Comparison of ENCODE assay signal across 28 mouse cellular contexts in genomic region chr2:103554041-103554440, GRCm38 (mm10). TPM values are rescaled to one million over a fixed set of nuclear protein-coding genes. Genes with fewer than 3 reads are reported as not detected.
DNase-seq lines count a peak whose midpoint lies in the region; ATAC-seq lines count a peak whose summit lies in the region.
"Had no signal": no experiment of that assay in that cellular context is flagged by ENCODE, and none has a peak within 500 bp of the region (broad histone marks: within the 10 kb centered on the region; RNA-seq: fewer than 3 reads in every experiment).

No protein-coding gene starts in this region.

- no peaks in the 10 kb centered on the region for H3K27me3 ChIP-seq in kidney, embryonic 16.5 days (ENCODE audit: insufficient read depth, low read length)
- H3K27me3 ChIP-seq: CH12.LX; embryonic facial prominence, embryonic 12.5 days; embryonic facial prominence, embryonic 15.5 days; heart, embryonic 12.5 days; heart, embryonic 15.5 days; hindbrain, embryonic 13.5 days had no signal

- no peak for DNase-seq in kidney, adult 9 months
- DNase-seq in kidney, postnatal 4 days: peak; percentile 15 to 45
- DNase-seq in kidney, adult 18-20 months: no peak
- peak; percentile 39 for DNase-seq in R1 (ENCODE audit: low read depth, low spot score)
- no peak for DNase-seq in cerebellum, adult 9-11 months
- DNase-seq: adrenal gland, postnatal 10 days; adrenal gland, postnatal 36 days; B cell, adult 2 months; cerebellum, adult 18-20 months; cerebellum, adult 9-10 months; cerebellum, postnatal 25 days; forebrain, postnatal 0 days; gastrocnemius, adult 2 months; gastrocnemius, postnatal 14 days; heart, adult 11 months; heart, postnatal 10 days; heart, postnatal 36 days had no signal

- no peak overlapping the region for H3K27ac ChIP-seq in kidney, embryonic 16.5 days (ENCODE audit: low read length)
- H3K27ac ChIP-seq: embryonic facial prominence, embryonic 12.5 days; embryonic facial prominence, embryonic 15.5 days; gastrocnemius, adult 2 months; heart, embryonic 15.5 days; hindbrain, embryonic 10.5 days; hindbrain, embryonic 13.5 days had no signal

- 0 out of 2 replicates have a peak, but pooled peaks have one; percentile 19 for ATAC-seq in kidney, embryonic 16.5 days (ENCODE audit: low FRiP score, low TSS enrichment)
- ATAC-seq: forebrain, embryonic 14.5 days; forebrain, postnatal 0 days; hindbrain, embryonic 16.5 days had no signal

- no peak overlapping the region for H3K4me3 ChIP-seq in kidney, embryonic 16.5 days (ENCODE audit: low read length)
- H3K4me3 ChIP-seq: embryonic facial prominence, embryonic 12.5 days; embryonic facial prominence, embryonic 15.5 days; gastrocnemius, adult 2 months; heart, embryonic 12.5 days; heart, embryonic 15.5 days; hindbrain, embryonic 10.5 days; hindbrain, embryonic 13.5 days had no signal

- no peaks in the 10 kb centered on the region for H3K9me3 ChIP-seq in kidney, embryonic 16.5 days (ENCODE audit: low read length)
- H3K9me3 ChIP-seq: embryonic facial prominence, embryonic 12.5 days; embryonic facial prominence, embryonic 15.5 days; G1E; heart, embryonic 12.5 days; heart, embryonic 15.5 days; hindbrain, embryonic 10.5 days; hindbrain, embryonic 13.5 days had no signal

- WGBS in kidney, embryonic 16.5 days: 58% methylated on average over 2 of the region's 2 CpGs

- no peak overlapping the region for H3K9ac ChIP-seq in kidney, embryonic 16.5 days (replicated peaks; ENCODE audit: low read length)
- H3K9ac ChIP-seq: embryonic facial prominence, embryonic 12.5 days; embryonic facial prominence, embryonic 15.5 days; forebrain, postnatal 0 days; heart, embryonic 12.5 days; heart, embryonic 15.5 days; hindbrain, embryonic 13.5 days had no signal

- no peak overlapping the region for H3K4me2 ChIP-seq in kidney, embryonic 16.5 days (replicated peaks; ENCODE audit: low read depth, low read length)
- H3K4me2 ChIP-seq: embryonic facial prominence, embryonic 12.5 days; embryonic facial prominence, embryonic 15.5 days; heart, embryonic 12.5 days; heart, embryonic 15.5 days; hindbrain, embryonic 13.5 days had no signal

- H3K4me1 ChIP-seq in kidney, embryonic 16.5 days (ENCODE audit: insufficient read depth, low read length): peaks cover 4% of the 10 kb centered on the region; the same call in 1 of the 2 replicates
- H3K4me1 ChIP-seq: embryonic facial prominence, embryonic 12.5 days; embryonic facial prominence, embryonic 15.5 days; heart, embryonic 15.5 days; hindbrain, embryonic 10.5 days; hindbrain, embryonic 13.5 days had no signal

- H3K36me3 ChIP-seq in kidney, embryonic 16.5 days (ENCODE audit: insufficient read depth, low read length): no peaks in the 10 kb centered on the region
- H3K36me3 ChIP-seq: embryonic facial prominence, embryonic 12.5 days; embryonic facial prominence, embryonic 15.5 days; G1E; heart, embryonic 12.5 days; heart, embryonic 15.5 days; hindbrain, embryonic 10.5 days; hindbrain, embryonic 13.5 days had no signal

RNA-seq across cellular contexts. Expression of gene Abtb2, which starts 12.1 kb away (rescaled TPM):
- 7.8 and 9.3 TPM in 2 replicates for polyA plus RNA-seq in kidney, embryonic 16.5 days (2015; fragmentation: Nextera tagmentation; extraction: Ambion mirVana)
- polyA plus RNA-seq: G1E had no signal

Comparison
In these comparisons a context has a peak if more than half of its experiments do, and no peak if none do; other contexts are left out.
1. DNase-seq: peak in kidney, postnatal 4 days (2 of 2) and R1 (single experiment); none in kidney, adult 9 months (single experiment), kidney, adult 18-20 months (single experiment) and cerebellum, adult 9-11 months (single experiment).